Mouse (Mus musculus): ENCODE data around the gene Rtl3. TPM values are rescaled to one million over a fixed set of nuclear protein-coding genes. Genes with fewer than 3 reads are reported as not detected.

The Rtl3 gene
- total RNA-seq (2021), result 0.09 TPM in 1 of 2 replicates, not detected in the other
- long read RNA-seq, result 0 reads

- DNase-seq, result no peak
These were observed at the start of gene Rtl3 for GRCm38 (mm10) chrX:106840409-106840808. Gene Rtl3 (minus strand): TSS chrX:106840644.

DNA sequence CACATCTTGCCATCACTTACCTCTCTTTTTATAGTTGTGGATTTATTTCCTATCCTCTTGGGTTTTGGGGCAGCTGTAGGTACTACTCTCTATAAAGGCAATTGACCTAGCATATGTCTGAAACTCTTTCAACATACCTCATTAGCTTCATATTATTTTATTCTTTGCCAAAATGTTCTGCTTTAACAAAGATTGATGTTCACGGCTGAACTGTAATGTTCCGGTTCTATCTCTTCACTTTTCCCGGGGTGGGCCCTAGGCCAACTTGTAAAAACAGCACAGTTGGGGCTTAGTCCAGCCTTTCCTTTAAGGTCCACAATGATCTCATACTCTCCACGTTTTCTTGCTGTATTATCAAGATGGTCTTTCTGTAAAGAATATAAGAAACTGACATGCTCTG is 31.9 kb upstream of the Rtl3 start:
- DNase-seq, result no peak

DNA sequence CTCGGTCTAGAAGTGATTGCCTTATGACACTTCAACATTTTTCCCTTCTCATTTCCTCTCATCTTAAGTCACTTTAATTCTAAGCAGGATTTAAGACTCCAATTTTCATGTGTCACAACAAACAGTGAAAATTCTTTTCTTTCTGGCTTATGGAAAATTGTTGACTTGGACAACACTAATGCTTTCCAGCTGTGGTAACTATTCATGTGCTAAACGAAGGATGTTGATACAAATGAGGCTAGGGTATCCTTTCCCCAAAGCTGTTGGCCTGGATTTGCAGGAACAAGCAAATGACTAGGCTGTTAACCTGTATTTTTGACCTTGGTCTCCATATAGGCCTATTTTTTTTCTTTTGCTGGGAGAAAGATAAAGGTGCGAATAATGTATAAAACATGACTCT is 31.4 kb upstream of the Rtl3 start:
- DNase-seq, result no peak

GRCm38 (mm10) chrX:106871426-106871825 is 31.0 kb upstream of the Rtl3 start:
- DNase-seq, result no peak

GRCm38 (mm10) chrX:106853523-106854300 is 13.3 kb upstream of the Rtl3 start:
- no peak for DNase-seq

GRCm38 (mm10) chrX:106839591-106839990 is 853 bp downstream of the Rtl3 start:
- no peak for DNase-seq

DNA sequence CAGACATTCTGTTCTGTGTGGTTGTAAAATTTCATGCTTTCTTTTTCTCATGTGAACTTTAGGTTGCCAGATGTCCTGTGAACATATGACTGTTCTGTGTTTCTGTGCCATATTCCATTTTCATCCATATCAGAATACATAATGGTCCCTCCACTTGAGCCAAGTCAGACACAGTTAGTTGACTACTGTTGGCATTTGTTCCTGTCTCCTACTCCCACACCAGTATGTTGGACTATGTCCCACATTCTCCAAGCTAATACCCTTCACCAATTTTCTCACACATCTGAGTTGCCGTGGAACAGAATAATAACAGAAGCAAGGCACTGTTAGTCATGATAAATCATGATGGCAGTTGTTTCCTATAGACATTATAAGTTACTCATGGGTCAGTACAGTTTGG is 9.9 kb downstream of the Rtl3 start:
- DNase-seq, result no peak

- DNase-seq, result no peak
These were observed 30.8 kb downstream of the Rtl3 start for GRCm38 (mm10) chrX:106809560-106810226.

DNA sequence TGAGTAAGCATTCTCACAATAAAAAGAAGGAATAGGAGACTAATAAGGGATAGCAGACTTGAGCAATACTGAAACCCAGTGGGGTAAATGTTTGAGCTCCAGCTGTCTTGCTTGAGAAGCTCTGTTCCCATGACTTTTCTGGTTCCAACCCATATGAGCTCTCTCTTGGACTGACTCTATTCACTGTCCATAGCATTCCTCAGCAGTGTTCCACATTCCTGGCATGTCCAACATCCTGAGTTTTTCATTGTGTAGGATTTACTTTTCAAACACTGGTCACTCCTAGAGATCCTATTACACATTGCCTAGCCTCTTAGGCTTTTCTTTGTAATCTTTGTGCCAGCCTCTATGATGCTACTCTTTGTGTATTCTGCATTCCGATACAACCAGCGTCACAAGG is 36.1 kb downstream of the Rtl3 start:
- no peak for DNase-seq

DNA sequence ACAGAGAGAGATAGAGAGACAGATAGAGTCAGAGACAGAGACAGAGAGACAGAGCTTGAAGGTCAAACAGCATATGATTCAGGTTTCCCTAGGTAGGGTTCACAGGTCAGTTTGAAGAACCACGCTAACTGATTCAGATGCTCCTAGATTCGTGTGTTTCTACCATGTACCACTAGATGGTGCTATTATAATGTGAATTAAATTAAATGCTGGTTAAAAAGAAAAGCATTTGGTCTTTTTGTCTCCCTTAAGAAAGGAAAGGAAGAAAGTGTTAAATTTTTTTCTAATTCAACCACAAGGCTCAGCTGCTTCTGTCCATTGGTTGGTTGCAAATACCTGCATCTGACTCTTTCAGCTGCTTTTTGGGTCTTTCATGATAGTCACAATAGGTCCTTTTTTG is 45.8 kb downstream of the Rtl3 start:
- no peak for DNase-seq

Other genes with a start within 250 kb of the Rtl3 start
- gene Cysltr1, start 237.0 kb downstream of the Rtl3 start, total RNA-seq (2021), result 0.30 and 0.95 TPM in 2 replicates
- gene Lpar4, start 80.0 kb upstream of the Rtl3 start, total RNA-seq (2021), result 1.4 and 2.0 TPM in 2 replicates
- gene P2ry10, start 247.8 kb upstream of the Rtl3 start, total RNA-seq (2021), result not detected in 2 replicates

Measured in adrenal gland, postnatal 25 days (tissue).